Mouse (Mus musculus) neural tube, embryonic 13.5 days (tissue): ENCODE results near the gene Mstn. TPM values are rescaled to one million over a fixed set of nuclear protein-coding genes. Genes with fewer than 3 reads are reported as not detected.

Source experiments
- ATAC-seq: fragments of 200-750 bp; cut with Nextera tagmentation; 2 replicates; pipeline ENCODE4 v1.8.0; 2017; ENCODE audit warnings: low read depth, mild to moderate bottlenecking, moderate TSS enrichment, moderate library complexity
- H3K27ac ChIP-seq: fragments of 300-500 bp; sonication (generic); replicated peaks from 2 replicates; pipeline ENCODE4 v1.5.1; 2015; ENCODE audit warnings: moderate library complexity, mild to moderate bottlenecking, inconsistent platforms
- H3K27me3 ChIP-seq: fragments of 300-500 bp; sonication (generic); 2 replicates; pipeline ENCODE4 v1.6.1; 2015; ENCODE audit warnings: mild to moderate bottlenecking, inconsistent platforms
- H3K36me3 ChIP-seq: fragments of 300-500 bp; sonication (generic); 2 replicates; pipeline ENCODE4 v1.6.1; 2015; ENCODE audit warnings: mild to moderate bottlenecking, inconsistent platforms
- H3K4me1 ChIP-seq: fragments of 300-500 bp; sonication (generic); replicated peaks from 2 replicates; pipeline ENCODE4 v1.6.1; 2015; ENCODE audit warnings: inconsistent platforms
- H3K4me2 ChIP-seq: fragments of 300-500 bp; sonication (generic); 2 replicates; pipeline ENCODE4 v1.6.1; 2015; ENCODE audit warnings: inconsistent platforms, mild to moderate bottlenecking, moderate library complexity
- H3K4me3 ChIP-seq: fragments of 300-500 bp; sonication (generic); 2 replicates; pipeline ENCODE4 v1.5.1; 2015; ENCODE audit warnings: mild to moderate bottlenecking, inconsistent platforms
- H3K9ac ChIP-seq: fragments of 300-500 bp; sonication (generic); 2 replicates; pipeline ENCODE4 v1.6.1; 2015; ENCODE audit warnings: moderate library complexity, mild to moderate bottlenecking, inconsistent platforms
- H3K9me3 ChIP-seq: fragments of 300-500 bp; sonication (generic); 2 replicates; pipeline ENCODE4 v1.6.1; 2016; ENCODE audit warnings: inconsistent platforms
- WGBS: fragments of 180-500 bp; shearing (Covaris S2); methylation state at CpG from one replicate; pipeline ENCODE4 v1.1.7; 2015; 5-methylcytosine and 5-hydroxymethylcytosine counted together
- polyA plus RNA-seq: library from polyadenylated mRNA; unstranded; fragments of >200 nt; fragmentation: Nextera tagmentation; extraction: Ambion mirVana; gene quantifications from 2 replicates; pipeline ENCODE4 v1.2.1, GENCODE M21; 2015

The Mstn gene
- polyA plus RNA-seq, 1 experiment from 2014 or later, result 1.1 TPM

DNA sequence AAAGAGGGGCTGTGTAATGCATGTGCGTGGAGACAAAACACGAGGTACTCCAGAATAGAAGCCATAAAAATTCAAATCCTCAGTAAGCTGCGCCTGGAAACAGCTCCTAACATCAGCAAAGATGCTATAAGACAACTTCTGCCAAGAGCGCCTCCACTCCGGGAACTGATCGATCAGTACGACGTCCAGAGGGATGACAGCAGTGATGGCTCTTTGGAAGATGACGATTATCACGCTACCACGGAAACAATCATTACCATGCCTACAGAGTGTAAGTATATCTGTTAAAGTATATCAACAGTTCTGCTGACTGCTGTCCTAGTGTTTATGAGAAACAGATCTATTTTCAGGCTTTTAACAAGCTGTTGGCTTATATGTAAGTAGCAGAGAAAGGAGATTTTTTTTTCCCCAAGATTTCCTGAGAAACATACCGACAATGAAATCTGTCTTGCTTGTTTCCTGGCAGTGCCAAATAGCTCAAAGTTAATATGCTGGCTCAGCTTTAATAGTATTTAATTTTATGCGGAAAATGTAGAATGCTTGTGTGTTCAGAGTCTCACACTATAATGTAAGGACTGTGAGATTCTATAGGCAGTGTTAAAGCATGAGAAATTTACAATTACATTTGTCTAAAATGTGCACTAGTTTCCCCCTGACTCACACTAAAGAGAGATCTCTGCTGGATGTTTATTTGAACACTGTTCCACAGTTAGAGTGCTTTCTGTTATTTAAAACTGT lies 600 bp downstream of the Mstn start:
- H3K4me1 ChIP-seq, result peaks cover 16% of the 10 kb centered on the region
- ATAC-seq, result no peak
- no peaks in the 10 kb centered on the region for H3K27me3 ChIP-seq
- H3K27ac ChIP-seq, result no peak overlapping the region
- H3K4me2 ChIP-seq, result 0 out of 2 replicates have a peak overlapping the region, but pooled peaks have one; percentile 6
- no peaks in the 10 kb centered on the region for H3K36me3 ChIP-seq
- no peak overlapping the region for H3K4me3 ChIP-seq
- H3K9me3 ChIP-seq, result no peaks in the 10 kb centered on the region
- WGBS, result 63% methylated on average over 13 of the region's 13 CpGs
- no peak overlapping the region for H3K9ac ChIP-seq

DNA sequence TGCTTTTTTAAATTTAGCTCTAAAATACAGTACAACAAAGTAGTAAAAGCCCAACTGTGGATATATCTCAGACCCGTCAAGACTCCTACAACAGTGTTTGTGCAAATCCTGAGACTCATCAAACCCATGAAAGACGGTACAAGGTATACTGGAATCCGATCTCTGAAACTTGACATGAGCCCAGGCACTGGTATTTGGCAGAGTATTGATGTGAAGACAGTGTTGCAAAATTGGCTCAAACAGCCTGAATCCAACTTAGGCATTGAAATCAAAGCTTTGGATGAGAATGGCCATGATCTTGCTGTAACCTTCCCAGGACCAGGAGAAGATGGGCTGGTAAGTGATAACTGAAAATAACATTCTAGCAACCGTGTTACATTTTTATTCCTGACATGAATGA lies 2.5 kb downstream of the Mstn start:
- H3K36me3 ChIP-seq, result no peaks in the 10 kb centered on the region
- H3K4me3 ChIP-seq, result no peak overlapping the region
- no peak overlapping the region for H3K9ac ChIP-seq
- no peaks in the 10 kb centered on the region for H3K9me3 ChIP-seq
- WGBS, result 91% methylated on average over 4 of the region's 4 CpGs
- no peak overlapping the region for H3K4me2 ChIP-seq
- H3K4me1 ChIP-seq, result peaks cover 16% of the 10 kb centered on the region
- ATAC-seq, result no peak
- no peaks in the 10 kb centered on the region for H3K27me3 ChIP-seq
- no peak overlapping the region for H3K27ac ChIP-seq

GRCm38 (mm10) chr1:53069726-53070514 lies 8.5 kb downstream of the Mstn start:
- no peak for ATAC-seq
- Histone ChIP-seq H3K4me1 (no peaks in the 10 kb centered on the region), H3K9ac (no peak overlapping the region), H3K27me3 (no peaks in the 10 kb centered on the region), H3K9me3 (no peaks in the 10 kb centered on the region), H3K27ac (no peak overlapping the region), H3K36me3 (no peaks in the 10 kb centered on the region), H3K4me2 (no peak overlapping the region), H3K4me3 (no peak overlapping the region)
- 84% methylated on average over 5 of the region's 5 CpGs for WGBS

GRCm38 (mm10) chr1:53070664-53071175 lies 9.3 kb downstream of the Mstn start:
- no peaks in the 10 kb centered on the region for H3K36me3 ChIP-seq
- 88% methylated on average over 1 of the region's 1 CpGs for WGBS
- no peaks in the 10 kb centered on the region for H3K9me3 ChIP-seq
- no peak for ATAC-seq
- H3K4me1 ChIP-seq, result no peaks in the 10 kb centered on the region
- H3K27ac ChIP-seq, result no peak overlapping the region
- no peaks in the 10 kb centered on the region for H3K27me3 ChIP-seq
- no peak overlapping the region for H3K4me3 ChIP-seq
- no peak overlapping the region for H3K4me2 ChIP-seq
- H3K9ac ChIP-seq, result no peak overlapping the region

DNA sequence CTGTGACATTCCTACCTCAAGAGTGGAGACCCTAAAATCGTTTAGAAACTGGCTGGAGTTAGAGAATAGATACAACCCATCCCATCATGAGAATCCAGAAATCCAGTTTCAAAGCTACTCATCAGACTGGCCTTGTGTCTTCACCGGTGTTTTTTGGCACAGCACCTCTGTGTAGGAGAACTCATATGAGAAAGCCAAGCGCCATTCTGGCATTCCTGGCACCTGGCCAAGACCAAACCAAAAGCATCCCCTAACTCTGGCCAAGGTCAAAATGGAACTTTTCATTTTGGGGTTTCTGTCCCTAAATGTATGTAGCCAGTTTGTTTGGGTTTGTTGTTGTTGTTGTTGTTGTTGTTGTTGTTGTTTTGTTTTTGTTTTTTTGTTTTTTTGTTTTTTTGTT lies 15.2 kb downstream of the Mstn start:
- H3K27me3 ChIP-seq, result no peaks in the 10 kb centered on the region
- ATAC-seq, result no peak
- H3K9me3 ChIP-seq, result no peaks in the 10 kb centered on the region
- no peak overlapping the region for H3K9ac ChIP-seq
- WGBS, result 83% methylated on average over 3 of the region's 3 CpGs
- no peak overlapping the region for H3K4me3 ChIP-seq
- H3K27ac ChIP-seq, result no peak overlapping the region
- H3K4me2 ChIP-seq, result no peak overlapping the region
- no peaks in the 10 kb centered on the region for H3K4me1 ChIP-seq
- no peaks in the 10 kb centered on the region for H3K36me3 ChIP-seq

DNA sequence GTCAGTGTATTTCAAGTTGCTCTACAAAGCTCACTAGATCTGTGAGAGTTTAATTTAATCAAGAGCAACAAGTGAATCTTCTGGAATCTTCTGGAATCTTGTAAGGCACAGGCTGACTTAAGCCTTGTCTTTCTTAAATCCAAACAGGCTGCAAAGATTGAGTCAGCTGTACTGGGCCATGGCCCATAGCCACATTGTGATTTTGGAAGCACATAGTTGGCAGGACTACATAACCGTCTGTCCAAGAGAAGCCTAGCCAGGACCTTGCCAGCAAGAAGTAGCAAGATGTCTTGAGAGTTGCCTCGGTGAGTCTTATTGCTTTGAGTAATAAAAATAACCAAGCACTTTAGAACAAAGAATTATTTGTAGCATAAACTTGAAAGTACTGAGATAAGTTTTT lies 18.4 kb downstream of the Mstn start:
- Histone ChIP-seq H3K27ac (no peak overlapping the region), H3K9me3 (no peaks in the 10 kb centered on the region), H3K4me3 (no peak overlapping the region), H3K4me1 (no peaks in the 10 kb centered on the region), H3K9ac (no peak overlapping the region), H3K4me2 (no peak overlapping the region), H3K27me3 (no peaks in the 10 kb centered on the region), H3K36me3 (no peaks in the 10 kb centered on the region)
- ATAC-seq, result no peak
- WGBS, result 98% methylated on average over 2 of the region's 2 CpGs

DNA sequence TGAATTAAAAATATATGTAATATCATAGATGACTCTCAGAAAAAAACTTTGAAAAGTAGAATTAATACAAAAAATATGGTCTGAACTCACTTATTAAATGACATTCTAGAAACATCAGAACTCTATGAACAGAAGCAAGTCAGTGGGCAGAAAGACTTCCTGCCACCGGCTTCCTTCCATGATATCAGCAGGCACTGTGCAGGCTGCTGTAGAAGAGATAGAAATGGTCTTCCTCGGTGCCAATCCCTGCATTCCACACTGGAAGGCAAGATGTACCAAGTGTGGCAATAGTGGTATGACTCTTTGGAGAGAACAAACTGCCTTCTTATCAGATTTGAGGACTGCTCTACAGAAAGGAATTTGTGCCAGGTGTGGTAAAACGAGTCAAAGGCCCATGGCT lies 19.2 kb downstream of the Mstn start:
- Histone ChIP-seq H3K4me2 (no peak overlapping the region), H3K4me1 (no peaks in the 10 kb centered on the region), H3K36me3 (no peaks in the 10 kb centered on the region), H3K27ac (no peak overlapping the region), H3K4me3 (no peak overlapping the region), H3K9ac (no peak overlapping the region), H3K9me3 (no peaks in the 10 kb centered on the region), H3K27me3 (no peaks in the 10 kb centered on the region)
- no peak for ATAC-seq
- WGBS, result 87% methylated on average over 3 of the region's 3 CpGs

- H3K4me2 ChIP-seq, result no peak overlapping the region
- no peak overlapping the region for H3K27ac ChIP-seq
- H3K27me3 ChIP-seq, result no peaks in the 10 kb centered on the region
- H3K4me3 ChIP-seq, result no peak overlapping the region
- no peaks in the 10 kb centered on the region for H3K36me3 ChIP-seq
- H3K4me1 ChIP-seq, result no peaks in the 10 kb centered on the region
- 68% methylated on average over 15 of the region's 15 CpGs for WGBS
- no peaks in the 10 kb centered on the region for H3K9me3 ChIP-seq
- no peak for ATAC-seq
- no peak overlapping the region for H3K9ac ChIP-seq
Measured at GRCm38 (mm10) chr1:53085256-53085655, 23.8 kb downstream of the Mstn start.

GRCm38 (mm10) chr1:53085991-53086390 lies 24.6 kb downstream of the Mstn start:
- no peak for ATAC-seq

DNA sequence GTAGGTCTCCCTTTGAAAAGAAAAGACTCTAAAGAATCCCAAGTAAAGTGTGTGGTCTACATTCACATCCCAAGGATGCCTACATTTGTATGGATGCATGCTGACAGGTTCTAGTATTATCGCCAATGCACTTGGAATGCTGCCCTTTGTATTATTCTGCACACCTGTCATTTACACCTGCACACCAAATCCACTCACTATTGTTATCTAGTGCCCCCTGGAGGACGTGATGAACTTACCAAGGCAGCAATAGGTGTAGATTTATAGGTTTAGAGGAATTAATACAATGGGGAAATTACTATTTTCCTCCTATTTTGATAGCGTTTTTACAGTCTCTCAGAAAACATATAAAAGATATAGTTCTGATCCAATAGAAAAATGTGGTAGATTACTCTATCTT lies 31.7 kb downstream of the Mstn start:
- Histone ChIP-seq H3K36me3 (no peaks in the 10 kb centered on the region), H3K27ac (no peak overlapping the region), H3K27me3 (no peaks in the 10 kb centered on the region), H3K9me3 (no peaks in the 10 kb centered on the region), H3K4me3 (no peak overlapping the region), H3K9ac (no peak overlapping the region), H3K4me2 (no peak overlapping the region), H3K4me1 (no peaks in the 10 kb centered on the region)
- ATAC-seq, result no peak
- WGBS, result 45% methylated on average over 3 of the region's 3 CpGs

More at GRCm38 (mm10) chr1:53085991-53086390, 24.6 kb downstream of the Mstn start:
- no peak overlapping the region for H3K27ac ChIP-seq
- no peak overlapping the region for H3K9ac ChIP-seq
- no peaks in the 10 kb centered on the region for H3K27me3 ChIP-seq
- no peaks in the 10 kb centered on the region for H3K36me3 ChIP-seq
- H3K4me1 ChIP-seq, result no peaks in the 10 kb centered on the region
- H3K4me3 ChIP-seq, result no peak overlapping the region
- H3K4me2 ChIP-seq, result no peak overlapping the region
- no peaks in the 10 kb centered on the region for H3K9me3 ChIP-seq
- 19% methylated on average over 4 of the region's 4 CpGs for WGBS

GRCm38 (mm10) chr1:53110561-53110960 lies 49.1 kb downstream of the Mstn start:
- ATAC-seq, result no peak
- H3K9me3 ChIP-seq, result no peaks in the 10 kb centered on the region
- no peaks in the 10 kb centered on the region for H3K36me3 ChIP-seq
- no peak overlapping the region for H3K27ac ChIP-seq
- 83% methylated on average over 1 of the region's 1 CpGs for WGBS
- no peaks in the 10 kb centered on the region for H3K27me3 ChIP-seq
- no peak overlapping the region for H3K4me2 ChIP-seq
- H3K4me3 ChIP-seq, result no peak overlapping the region
- no peak overlapping the region for H3K9ac ChIP-seq
- H3K4me1 ChIP-seq, result no peaks in the 10 kb centered on the region
